Mouse (Mus musculus) mature B cell (primary cell): Measurements from ENCODE around the gene Gm11992.

Experiments used
- in situ Hi-C: fragments of 300-500 bp; cut with MboI; formaldehyde crosslinking; loops from 2 replicates; pipeline ENCODE4 v1.14.3; 2019

Gene Gm11992

GRCm38 (mm10) chr11:9048011-9048702 is at the start of gene Gm11992:
Gm11992 (plus strand) TSS chr11:9048594.
- in situ Hi-C loops: no loop called here

DNA sequence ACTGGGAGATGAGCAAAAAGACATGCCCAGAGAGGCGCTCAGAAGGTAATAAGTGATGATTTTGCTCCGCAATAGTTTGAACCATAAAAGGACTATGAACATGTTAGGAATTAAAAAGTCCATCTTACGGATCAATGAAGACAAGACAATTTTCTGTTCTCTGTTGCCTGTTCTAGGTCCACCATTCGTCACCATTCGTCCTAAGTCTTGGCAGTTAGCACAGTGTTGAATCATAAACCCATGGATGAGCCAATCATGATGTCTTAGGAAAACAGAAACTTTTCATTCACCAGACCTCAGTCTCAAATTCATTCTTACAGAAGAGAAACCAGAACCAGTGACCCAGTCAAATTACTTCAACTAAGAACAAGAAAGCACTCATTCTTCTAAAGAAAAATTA is 39.6 kb upstream of the Gm11992 start:
- in situ Hi-C loops: no loop called here

DNA sequence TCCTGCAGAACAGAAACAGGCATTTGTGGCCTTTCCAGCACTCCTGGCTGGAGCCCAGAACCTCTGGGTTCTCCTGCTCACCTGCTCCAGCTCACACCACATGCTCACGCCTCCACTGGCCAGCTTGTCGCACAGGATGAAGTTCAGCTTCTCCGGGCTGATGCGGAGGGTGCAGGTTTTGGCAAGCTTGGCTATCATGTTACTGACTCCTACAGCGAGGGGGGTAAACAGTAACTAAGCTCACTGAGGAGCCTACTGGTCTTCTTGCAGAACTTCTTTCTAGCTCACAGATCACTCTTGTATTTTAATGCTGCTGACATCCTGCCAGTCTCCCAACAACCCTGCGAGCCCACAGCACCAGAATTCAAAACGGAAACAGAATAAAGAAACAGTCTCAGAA is 38.0 kb upstream of the Gm11992 start:
- in situ Hi-C loops: no loop called here

GRCm38 (mm10) chr11:9010853-9011339 is 37.5 kb upstream of the Gm11992 start, which contains the start of gene Hus1:
Hus1 (minus strand) TSS chr11:9011191.
- in situ Hi-C loops: no loop called here

DNA sequence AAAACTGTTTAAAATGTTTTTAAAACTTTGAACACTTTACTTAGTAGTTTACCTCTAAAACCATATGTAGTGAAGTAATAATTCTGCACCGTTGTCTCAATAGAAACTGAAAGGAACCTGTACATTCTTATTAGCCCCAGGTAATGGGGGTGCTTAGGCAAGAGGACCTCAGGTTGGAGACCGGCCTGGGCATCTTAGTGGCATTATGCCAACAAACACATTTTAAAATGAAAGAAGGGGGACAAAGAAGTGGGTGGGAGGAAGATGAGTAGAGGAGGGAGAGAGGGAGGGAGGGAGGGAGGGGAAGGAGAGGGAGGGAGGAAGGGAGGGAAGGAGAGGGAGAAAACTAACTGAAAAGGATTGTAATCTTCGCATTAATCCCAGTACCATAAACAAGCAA is 37.0 kb upstream of the Gm11992 start:
- in situ Hi-C loops: no loop called here

DNA sequence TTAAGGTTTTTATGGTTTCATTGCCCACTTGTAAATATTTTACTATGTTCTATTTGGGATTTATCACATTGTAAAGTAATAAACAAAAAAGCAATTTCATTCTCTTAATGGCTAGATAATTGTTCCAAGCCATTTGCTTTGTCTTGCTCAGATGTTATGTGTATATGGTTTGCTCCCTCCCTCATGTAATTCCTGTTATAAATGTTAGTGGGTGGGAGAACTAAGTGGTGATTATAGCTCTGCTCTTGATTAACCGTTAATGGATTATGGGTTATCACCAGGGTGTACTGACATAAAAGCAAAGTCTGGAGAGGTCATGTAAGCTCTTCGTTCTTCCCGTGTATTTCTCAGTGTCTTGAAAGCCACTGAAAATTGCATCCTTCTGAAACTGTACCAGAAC is 33.7 kb upstream of the Gm11992 start:
- in situ Hi-C loops: no loop called here

DNA sequence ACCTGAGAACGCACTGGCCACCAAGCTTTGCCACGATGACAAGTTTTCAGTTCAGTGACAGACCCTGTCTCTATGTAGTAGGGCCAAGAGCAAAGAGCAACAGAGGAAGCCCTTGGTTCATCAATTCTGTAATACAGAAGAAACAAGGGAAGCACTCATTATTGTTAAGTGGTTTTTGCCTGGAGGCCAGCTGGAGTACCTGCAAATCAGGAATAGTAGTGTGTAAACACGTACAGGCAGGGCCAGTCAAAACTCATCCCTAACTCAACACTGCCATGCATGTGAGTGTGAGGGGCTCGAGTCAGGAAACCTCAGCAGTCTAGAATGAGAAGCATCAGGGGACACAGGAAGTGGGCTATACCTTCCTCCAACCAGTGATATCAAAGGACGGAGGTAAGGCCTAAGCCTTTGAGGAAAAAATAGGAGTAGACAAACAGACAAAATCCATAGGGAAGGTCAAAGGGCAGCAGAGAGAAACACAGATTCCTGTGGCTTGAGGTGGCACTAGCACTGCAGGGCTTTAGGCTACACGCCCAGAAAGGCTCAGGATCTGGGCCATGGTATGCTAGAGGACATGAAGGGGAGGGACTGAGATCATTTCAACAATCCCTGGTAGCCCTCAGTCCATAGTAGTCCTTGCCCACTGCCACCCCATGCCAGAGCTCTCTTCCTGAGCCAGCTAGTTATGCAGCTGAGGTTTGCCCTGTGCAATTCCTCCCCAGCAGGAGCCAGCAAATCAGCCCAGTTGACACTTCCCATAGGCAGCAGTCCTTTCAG is 29.7 kb upstream of the Gm11992 start:
- in situ Hi-C loops: no loop called here

- in situ Hi-C loops: no loop called here
Observed at GRCm38 (mm10) chr11:9020207-9020606, 28.2 kb upstream of the Gm11992 start.

DNA sequence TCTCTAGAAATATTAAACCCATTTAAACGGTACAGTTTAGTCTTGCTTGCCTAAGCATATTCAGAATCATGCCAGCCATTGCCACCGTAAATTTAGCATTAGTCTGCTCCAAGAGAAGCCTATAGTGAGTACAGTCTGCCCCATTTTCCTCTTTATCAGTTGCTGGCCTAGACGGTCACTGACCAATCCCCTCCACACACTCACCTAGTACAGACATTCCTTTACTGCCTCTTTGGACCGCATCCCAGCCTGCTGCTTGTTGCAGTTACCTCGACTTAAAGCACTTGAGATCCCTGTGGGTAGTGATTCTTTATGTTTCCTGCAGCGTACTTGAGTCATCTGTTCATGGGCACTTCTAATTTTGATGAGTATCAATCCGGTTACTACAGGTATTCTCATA is 23.6 kb upstream of the Gm11992 start:
- in situ Hi-C loops: no loop called here

DNA sequence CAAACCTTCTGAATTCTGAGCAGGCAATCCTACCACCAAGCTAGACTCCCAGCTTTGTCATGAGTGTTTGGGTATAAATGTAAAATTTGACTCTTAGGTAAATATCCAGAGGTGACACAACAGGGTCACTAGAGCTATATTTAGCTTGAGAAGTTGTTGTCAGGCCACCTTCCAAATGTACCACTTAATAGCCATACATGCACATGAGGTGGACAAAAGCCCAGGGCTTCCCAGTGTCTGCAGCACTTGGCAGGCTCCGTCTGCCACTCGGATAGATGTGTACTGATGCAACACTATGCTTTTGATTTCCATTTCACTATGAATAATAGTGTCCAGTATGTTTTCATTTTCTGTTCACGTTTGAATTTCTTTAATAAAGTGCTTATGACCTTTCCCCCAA is 23.2 kb upstream of the Gm11992 start:
- in situ Hi-C loops: no loop called here

- in situ Hi-C loops: no loop called here
Observed at GRCm38 (mm10) chr11:9031530-9031929, 16.9 kb upstream of the Gm11992 start.

DNA sequence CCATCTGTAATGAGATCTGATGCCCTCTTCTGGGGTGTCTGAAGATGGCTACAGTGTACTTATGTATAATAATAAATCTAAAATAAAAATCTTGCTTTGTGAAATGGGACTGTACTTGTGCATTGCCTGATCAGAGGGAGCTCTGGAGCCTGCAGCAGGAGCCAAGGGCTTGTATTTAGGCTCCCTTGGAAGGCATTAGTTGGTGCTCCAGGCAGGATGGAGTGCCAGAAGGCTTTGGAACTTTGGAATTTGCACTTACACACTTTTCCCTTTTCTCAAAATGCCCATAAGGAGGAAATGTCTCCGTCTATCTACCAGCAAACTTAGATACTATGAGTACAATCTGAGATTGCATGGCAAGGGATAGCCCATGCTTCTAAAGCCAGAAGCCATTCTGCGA is 1.8 kb upstream of the Gm11992 start:
- in situ Hi-C loops: no loop called here

DNA sequence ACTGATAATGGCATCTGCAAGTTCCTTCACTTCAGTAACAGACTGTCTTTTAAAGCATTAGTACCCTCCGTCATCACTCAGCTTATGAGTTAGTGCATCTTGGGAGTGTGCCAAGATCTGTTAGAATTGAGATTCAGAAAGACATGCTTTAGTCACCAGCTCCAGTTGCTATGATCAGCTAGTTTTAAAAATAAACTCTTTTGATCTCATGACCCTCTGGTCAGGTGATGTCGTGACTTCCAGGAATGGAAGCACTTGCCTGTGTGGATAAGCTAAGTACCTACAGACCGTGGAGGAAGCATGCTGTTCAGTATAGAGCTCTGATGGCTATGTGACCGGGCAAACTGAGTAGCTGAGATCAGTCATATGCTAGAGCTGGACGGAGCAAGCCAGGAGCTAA is 1.4 kb upstream of the Gm11992 start:
- in situ Hi-C loops: no loop called here

GRCm38 (mm10) chr11:9048703-9049060 is 288 bp downstream of the Gm11992 start, which contains the start of gene Sun3:
Sun3 (minus strand) TSS chr11:9048991.
- in situ Hi-C loops: no loop called here

DNA sequence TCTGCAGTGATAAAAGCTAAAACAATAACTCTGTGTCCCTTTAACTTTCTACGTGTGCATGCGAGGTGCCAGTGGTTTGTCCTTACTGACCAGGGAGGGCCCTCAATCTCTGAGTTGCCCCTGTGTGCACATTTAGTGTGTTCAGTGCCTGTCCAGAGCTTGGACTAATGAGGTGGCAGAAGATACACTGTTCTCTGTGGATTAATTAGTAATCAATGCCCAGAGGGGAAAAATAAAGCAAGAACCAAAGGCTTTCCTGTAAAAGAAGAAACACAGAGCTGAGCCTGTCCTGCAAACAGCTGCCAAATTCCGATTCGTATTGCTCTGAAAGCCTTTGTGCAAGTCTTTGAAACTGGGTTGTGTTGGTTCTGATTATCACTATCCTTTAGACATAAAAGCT is 1.8 kb downstream of the Gm11992 start:
- in situ Hi-C loops: no loop called here

DNA sequence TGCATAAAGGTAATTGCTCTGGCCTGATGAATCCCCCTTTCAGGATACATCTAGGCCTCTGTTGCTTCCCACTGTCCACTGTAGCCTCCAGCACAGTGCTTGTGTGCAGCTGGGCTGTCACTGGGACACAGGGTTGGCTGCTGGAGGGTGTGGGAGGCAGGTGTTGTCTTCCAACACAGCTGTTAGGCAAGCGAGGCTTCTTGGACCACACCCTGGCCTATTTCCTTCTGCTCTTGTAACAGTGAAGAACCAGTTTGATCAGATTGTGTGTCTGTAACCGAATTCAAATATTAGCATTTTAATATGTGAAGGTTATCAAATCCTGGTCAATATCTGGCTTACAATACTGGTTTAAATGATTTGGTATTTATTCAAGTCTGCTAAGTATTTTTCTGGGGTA is 3.5 kb downstream of the Gm11992 start:
- in situ Hi-C loops: no loop called here

DNA sequence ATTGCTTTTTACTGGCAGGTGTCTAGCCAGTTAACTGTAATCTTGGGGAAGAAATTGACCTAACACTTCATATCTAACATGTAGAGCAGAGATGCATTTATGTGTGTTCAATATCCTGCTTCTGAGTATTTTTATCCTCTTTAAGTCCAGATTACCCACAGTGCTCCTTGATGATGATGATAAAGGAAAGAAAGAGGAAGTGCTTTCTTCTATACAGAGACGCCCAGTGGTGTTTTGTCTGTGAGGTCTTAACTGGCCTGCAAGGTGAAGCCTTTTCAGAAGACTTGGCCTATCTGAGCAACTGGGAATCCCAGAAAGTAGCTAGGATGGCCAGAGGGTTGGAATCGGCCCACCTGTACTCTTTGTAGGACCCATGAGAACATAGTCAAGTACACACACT is 8.5 kb downstream of the Gm11992 start:
- in situ Hi-C loops: no loop called here

DNA sequence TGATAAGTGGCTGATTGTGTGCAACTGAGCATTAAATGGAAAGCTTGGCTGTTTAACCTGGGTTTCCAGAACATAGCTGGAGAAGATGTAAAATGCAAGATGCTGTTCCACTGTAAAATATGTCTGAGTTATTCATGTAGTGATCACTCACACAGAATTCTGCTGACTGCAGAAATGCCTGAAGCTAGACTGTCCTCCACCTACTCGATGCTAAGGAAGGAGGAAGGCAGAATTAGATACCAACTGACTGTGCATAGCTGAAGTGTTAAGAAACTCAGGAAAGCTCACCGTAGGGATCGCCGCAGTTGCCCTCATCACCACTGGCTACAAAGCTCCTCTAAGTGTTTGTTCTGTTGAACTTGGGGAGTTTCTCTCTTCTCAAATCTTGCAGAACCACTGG is 9.3 kb downstream of the Gm11992 start:
- in situ Hi-C loops: no loop called here

DNA sequence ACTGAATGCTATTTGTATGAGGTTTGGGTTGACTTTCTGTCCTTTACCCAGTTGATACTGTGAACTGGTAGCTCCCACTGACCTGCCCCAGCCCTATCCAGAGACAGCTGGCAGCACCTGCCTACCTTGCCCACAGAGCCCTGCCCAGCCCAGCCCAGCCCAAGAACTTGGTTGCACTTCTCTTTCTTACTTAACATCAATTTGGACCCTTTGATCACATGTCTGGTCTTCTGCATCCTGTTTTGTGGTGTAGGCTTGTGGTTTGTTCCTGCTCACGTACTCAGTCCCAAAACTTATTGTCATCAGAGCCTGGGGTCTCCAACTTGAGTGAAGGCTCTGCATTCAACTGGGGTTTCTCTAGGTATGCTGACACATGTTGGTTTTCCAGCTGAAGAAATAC is 11.6 kb downstream of the Gm11992 start:
- in situ Hi-C loops: no loop called here

DNA sequence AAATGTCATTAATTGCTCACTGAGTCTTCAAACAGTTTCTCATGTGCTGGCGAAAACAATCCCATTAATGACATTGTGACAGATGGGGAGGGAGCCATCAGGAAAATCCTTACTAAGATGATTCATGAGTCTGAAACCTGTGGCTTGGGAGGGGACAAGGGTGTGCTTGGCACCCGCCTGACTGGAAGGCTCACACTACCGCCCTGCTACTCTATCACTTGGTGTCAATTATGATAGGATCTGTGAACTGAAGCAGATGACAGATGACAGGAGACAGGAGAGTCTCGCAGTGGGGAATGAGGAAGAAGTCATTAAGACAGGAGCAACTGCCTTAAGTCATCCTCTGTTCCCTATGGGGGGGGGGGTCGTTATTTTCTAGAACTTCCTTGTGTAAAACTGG is 12.1 kb downstream of the Gm11992 start:
- in situ Hi-C loops: no loop called here

DNA sequence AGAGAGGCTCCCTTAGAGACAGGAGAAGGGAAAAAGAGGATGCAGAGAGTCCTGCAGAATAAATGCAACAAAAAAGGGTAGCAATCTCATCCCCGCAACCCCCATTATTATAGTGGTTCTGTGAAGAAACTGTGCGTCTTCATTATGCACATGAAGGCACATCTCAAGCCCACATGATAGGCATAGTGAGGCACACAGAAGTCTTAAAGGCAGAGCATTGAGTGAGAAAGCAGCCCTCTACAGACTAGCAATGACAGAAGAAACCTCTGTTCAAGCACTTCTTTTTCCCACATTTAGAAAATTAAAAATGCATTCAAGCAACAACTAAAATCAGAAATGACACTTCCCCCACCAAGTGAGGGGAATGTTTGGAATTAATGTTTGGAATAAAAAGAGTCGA is 28.1 kb downstream of the Gm11992 start:
- in situ Hi-C loops: no loop called here

DNA sequence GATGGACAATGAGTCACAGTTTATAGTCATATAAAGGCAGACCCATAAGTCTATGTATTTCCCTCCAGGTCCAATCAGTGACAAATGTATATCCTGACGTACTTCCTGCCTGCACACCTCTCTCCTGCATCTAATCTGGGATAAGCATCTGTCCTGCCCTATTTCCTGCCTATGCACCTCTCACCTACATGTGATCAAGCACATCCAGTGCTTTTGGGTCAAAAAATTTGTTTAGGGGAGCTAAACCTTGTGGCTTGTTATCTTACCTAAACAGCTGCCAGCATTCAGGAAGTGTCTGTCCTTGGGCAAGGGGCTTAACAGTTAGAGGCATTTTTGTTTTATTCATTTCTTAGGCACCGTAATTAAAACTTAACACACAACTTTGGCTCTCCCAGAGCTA is 64.8 kb downstream of the Gm11992 start:
- in situ Hi-C loops: no loop called here

GRCm38 (mm10) chr11:9115367-9116120 is 67.2 kb downstream of the Gm11992 start:
- in situ Hi-C loops: no loop called here
